Mouse (Mus musculus): ENCODE results near the gene Ddt.

The Ddt gene

GRCm38 (mm10) chr10:75772795-75773664 is at the start of gene Ddt:
Ddt (minus strand) TSS chr10:75773414.
- DNase-seq (ENCODE audit: low spot score in 2 of 2), result peak; percentile 66 to 83

- DNase-seq (ENCODE audit: low spot score in 2 of 2), result no peak
Measured at GRCm38 (mm10) chr10:75822443-75822842, 49.2 kb upstream of the Ddt start, which contains the start of gene Gstt4. Gstt4 (minus strand) TSS chr10:75822543.

- DNase-seq (ENCODE audit: low spot score in 2 of 2), result no peak
Measured at GRCm38 (mm10) chr10:75819882-75820281, 46.7 kb upstream of the Ddt start.

GRCm38 (mm10) chr10:75818641-75819040 is 45.4 kb upstream of the Ddt start:
- DNase-seq (ENCODE audit: low spot score in 2 of 2), result no peak

GRCm38 (mm10) chr10:75804217-75804616 is 31.0 kb upstream of the Ddt start:
- no peak for DNase-seq (ENCODE audit: low spot score in 2 of 2)

GRCm38 (mm10) chr10:75798176-75798696 is 25.0 kb upstream of the Ddt start, which contains the start of gene Gstt1:
Gstt1 (minus strand) TSS chr10:75798584.
- no peak for DNase-seq (ENCODE audit: low spot score in 2 of 2)

GRCm38 (mm10) chr10:75797619-75798175 is 24.5 kb upstream of the Ddt start:
- DNase-seq (ENCODE audit: low spot score in 2 of 2), result peak; percentile 8 to 24

- DNase-seq (ENCODE audit: low spot score in 2 of 2), result no peak
Measured at GRCm38 (mm10) chr10:75796731-75797516, 23.7 kb upstream of the Ddt start.

GRCm38 (mm10) chr10:75794880-75795279 is 21.7 kb upstream of the Ddt start:
- DNase-seq (ENCODE audit: low spot score in 2 of 2), result no peak

- no peak for DNase-seq (ENCODE audit: low spot score in 2 of 2)
Measured at GRCm38 (mm10) chr10:75790773-75791172, 17.6 kb upstream of the Ddt start.

GRCm38 (mm10) chr10:75789841-75790240 is 16.6 kb upstream of the Ddt start:
- no peak for DNase-seq (ENCODE audit: low spot score in 2 of 2)

GRCm38 (mm10) chr10:75789081-75789735 is 16.0 kb upstream of the Ddt start:
- DNase-seq (ENCODE audit: low spot score in 2 of 2), result no peak

GRCm38 (mm10) chr10:75788277-75788676 is 15.1 kb upstream of the Ddt start:
- DNase-seq (ENCODE audit: low spot score in 2 of 2), result no peak

GRCm38 (mm10) chr10:75785442-75785841 is 12.2 kb upstream of the Ddt start:
- DNase-seq (ENCODE audit: low spot score in 2 of 2), result no peak

GRCm38 (mm10) chr10:75780769-75781578 is 7.8 kb upstream of the Ddt start, which contains the start of the genes Gm20441 and Gstt3:
Gm20441 (minus strand) TSS chr10:75780954.
Gstt3 (minus strand) TSS chr10:75781414.
- DNase-seq (ENCODE audit: low spot score in 2 of 2), result peak; percentile 9 to 21

- DNase-seq (ENCODE audit: low spot score in 2 of 2), result no peak
Measured at GRCm38 (mm10) chr10:75779206-75780174, 6.3 kb upstream of the Ddt start.

- no peak for DNase-seq (ENCODE audit: low spot score in 2 of 2)
Measured at GRCm38 (mm10) chr10:75777885-75778284, 4.7 kb upstream of the Ddt start.

- DNase-seq (ENCODE audit: low spot score in 2 of 2), result no peak
Measured at GRCm38 (mm10) chr10:75776562-75776961, 3.3 kb upstream of the Ddt start.

GRCm38 (mm10) chr10:75774587-75774986 is 1.4 kb upstream of the Ddt start:
- DNase-seq (ENCODE audit: low spot score in 2 of 2), result no peak
